Mouse (Mus musculus) kidney, adult 11 months (tissue): Measurements from ENCODE around the gene Pnpla3.
A peak's percentile ranks its signal among the peaks of the same experiment; 100 is the strongest.

ENCODE experiments used
- DNase-seq: peaks from one replicate; pipeline ENCODE4 v3.0.0; 2022

Pnpla3 gene

DNA sequence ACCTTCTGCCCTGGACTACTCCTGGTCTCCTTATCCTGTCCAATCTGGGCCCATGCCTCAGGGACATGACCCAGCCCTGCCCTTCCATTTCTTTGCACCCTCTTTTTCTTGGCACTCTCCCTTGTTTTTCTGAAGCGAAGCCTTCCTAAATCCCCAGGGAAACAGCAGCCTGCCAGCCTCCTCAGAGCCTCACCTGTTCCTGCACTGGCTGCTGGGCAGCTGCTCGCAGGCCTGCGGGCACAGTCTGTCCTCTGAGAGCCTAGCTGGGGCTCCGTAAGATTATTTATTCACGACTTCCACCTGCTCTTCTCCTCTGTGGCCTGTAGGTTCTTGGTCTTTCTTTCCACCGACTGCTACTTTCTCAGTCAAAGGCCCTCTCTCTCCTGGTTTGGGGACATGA, 14.4 kb downstream of the Pnpla3 start:
- no peak for DNase-seq

DNA sequence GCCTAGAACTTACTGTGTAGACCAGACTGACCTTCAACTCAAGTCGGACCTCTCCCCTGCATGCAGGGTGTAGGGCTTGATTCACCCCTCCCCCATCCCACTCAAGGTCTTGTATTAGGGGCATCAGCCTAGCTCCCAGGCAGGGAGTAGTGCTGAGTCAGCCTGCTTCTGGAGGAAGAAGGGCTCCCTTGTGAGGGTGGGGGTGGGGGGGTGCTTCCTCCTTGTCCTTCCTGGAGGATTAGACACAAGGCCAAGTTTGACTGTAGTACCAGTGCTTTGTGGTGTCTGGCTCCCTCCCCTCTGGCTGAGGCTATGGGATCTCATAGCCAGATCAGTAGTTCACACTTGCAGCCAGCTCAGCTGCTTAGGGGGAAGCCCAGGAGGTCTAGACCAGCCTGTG, 16.3 kb downstream of the Pnpla3 start:
- no peak for DNase-seq

DNA sequence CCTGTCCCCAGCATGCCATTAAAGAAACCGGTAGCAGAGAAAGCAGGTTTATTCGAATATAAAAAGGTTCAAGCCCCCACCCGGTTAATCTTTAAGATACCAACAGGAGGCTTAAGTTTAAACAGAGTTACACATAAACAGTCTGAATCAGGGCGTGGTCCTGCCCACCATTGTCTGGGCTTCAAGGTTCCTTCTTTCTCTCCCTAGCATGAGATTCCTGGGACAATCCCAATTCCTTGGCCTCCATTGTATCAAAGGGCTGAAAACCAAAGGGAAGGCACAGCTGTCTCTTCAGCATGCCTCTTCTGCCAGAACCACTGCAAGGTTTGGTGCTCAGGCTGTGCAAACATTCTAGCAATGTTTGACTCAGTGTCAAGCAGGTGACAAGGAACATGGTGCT, 18.6 kb downstream of the Pnpla3 start:
- DNase-seq: no peak

DNA sequence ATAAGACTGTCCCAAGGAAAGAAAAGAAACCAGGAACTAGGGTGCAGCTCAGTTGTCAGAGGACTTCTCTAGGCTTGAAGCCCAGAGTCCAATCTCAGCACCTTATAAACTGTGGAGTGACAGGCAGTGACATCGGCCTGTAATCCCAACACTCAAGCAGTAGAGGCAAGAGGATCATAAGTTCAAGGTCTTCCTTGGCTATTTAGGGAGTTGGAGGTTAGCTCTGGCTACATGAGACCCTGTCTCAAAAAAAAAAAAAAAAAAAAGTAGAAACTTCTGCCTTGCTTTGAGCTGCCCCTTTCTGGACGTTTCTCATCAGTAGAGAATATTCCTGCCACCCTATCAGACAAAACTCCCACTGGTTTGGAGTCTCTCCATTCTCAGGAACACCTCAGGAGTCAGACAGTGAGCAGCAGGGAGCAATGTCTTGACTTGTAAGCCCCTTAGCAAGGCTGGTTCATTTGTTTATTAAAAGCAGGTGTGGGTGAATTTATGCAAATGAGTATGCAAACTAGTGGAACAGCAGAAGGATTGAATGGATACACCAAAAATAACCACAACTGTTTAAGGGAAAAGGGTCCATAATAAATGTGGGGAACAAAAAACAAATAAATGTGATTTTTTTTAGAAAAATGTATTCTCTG, 21.4 kb downstream of the Pnpla3 start:
- DNase-seq: no peak

DNA sequence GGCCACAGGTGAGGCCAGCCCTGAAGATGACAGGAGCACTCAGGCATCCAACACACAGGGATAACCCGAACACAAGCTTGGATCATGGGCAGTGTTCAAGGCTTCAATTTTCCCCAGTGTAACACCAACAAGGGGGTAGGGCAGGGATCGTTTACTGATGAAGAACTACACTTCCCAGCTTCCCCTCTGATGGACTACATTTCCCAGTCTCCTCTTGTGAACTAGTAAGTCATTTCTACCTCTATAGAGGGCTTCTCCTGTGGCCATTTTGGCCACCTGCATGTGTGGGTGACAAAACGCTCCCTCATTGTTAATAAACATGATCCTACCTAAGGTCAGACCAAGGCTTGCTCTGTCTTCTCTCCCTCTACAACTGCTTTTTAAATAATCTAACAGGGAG, 22.2 kb downstream of the Pnpla3 start:
- DNase-seq: no peak

DNA sequence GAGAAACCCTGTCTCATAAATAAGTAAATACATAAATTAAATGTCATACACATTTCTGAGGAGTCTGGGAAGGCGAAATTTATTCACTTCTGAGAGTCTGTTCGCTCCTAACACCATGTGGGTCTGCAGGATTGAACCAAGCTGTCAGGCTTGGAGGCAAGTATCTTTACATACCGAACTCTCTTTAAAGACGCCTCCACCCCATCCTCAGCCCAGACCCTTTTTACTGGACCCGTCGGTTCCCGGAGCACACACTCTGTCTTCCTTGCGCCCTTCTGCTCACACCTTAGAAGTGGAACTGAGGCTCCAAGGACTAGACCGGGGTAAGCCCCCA, 24.1 kb downstream of the Pnpla3 start:
- no peak for DNase-seq

DNA sequence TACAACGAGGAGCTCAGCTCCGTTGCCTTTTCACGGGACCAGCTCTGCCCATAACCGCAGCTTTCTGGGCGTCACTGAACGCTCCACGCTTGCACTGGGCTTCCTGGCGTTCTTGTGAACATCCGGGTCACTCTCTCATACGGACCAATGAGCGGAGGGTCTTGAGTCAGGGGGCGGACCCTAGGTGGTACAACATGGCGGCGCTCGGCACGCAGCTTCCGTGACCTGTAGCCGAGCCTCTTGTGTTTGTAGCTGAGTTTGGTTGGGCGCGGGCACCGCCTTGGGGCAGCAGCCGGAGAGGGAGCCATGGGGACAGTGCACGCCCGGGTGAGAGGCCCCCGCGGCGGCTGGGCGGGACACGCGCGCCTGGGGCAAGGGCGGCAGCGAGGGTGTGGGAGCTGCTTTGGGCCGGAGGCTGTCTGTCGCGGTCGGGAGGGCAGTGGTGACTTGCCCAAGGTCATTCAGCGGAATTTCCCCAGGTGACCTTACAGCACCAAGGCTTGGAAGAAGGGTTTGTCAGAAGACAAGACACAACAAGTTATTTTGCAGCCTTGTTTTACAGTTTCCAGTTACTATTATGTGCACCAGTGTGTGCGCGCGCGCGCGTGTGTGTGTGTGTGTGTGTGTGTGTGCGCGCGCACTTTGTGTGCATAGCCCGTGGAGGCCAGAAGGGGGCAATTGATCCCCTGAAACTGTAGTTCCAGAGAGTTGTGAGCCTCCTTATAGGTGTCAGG, 24.6 kb downstream of the Pnpla3 start, which contains the start of gene Samm50:
Samm50 (plus strand) TSS at position 184 of the 734 bp plus-strand sequence.
- peak; percentile 93 for DNase-seq

DNA sequence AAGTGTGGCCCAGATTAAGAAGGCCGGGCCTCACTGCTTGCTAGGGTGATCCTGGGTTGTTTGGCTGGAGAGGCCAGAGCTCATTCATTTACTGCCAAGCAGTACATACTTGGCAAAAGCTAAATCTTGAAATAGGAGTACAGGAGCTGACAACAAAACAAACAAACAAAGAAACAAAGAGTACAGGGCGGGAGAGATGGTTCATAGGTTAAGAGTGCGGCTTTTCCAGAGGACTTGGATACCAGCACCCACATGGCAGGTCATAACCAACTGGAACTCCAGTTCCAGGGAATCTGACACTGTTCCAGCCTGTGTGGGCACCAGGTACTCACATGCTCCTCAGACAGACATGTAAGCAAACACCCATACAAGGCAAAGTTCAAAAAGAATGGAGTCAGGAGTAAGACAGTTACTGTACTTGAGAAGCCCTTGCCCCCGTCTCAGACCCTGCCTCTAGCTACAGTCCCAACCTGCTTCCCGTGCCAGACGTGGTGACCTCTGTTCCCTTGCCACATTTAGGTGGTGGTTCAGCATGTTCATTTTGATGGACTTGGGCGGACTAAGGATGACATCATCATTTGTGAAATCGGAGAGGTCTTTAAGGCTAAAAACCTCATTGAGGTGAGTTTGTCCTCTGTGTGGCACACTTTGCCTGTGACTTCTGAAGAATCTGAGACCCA, 29.0 kb downstream of the Pnpla3 start:
- no peak for DNase-seq

DNA sequence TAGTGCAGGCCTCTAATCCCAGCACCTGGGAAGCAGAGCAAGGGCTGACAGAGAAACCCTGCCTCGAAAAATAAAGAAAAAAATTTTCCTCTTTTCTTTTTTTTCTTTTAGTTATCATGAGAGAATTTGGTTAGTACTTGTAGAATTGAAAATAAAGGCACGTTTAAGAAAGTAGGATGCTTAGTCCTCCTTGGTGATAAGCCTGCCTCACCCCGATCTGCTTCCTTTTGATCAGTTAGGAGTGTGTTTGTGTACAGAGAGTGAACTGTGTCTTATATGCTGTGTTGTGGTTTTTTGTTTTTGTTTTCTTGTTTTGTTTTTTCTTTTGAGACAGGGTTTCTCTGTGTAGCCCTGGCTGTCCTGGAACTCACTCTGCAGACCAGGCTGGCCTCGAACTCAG, 39.7 kb downstream of the Pnpla3 start:
- DNase-seq: no peak

DNA sequence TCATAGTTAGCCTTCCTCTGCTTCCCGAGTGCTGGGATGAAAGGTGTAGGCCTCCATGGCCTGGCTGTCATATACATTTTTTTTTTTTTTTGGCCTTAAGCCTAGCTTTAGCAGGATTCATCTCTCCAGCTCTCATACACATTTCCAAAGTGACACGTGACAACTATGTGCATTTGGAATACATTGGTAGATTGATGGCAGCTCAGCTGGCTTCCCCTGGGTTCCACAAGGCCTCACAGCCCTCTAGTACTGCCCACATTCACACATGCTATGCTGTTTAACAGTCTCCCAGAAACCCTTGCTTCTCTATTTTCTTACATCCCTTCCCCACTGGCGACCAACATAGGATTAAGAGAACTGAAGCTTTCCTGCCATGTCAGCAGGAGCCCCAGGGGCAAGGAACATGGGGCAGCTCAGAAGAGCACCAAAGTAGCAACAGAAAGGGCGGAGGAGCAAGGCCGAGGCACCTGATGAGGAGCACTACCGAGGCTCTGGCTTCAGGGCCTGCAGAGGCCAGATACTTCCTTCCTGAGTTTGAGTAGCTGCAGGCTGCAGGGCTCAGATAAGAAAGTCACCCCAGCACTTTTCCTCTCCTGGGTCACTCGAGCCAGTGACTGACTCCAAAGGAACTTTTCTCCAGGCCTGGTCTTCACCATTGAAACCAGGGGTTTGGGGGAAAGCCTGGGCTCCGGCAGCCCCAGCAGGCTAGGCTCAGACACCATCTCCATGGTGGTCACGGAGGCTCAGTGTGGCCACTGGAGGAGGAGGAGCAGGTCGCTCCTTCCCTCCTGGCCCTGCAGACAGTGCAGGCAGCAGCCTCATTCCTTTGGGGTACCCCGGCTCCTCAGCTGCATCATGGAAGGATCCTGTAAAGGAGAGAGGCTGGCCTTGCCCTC, 42.1 kb downstream of the Pnpla3 start:
- DNase-seq: no peak

DNA sequence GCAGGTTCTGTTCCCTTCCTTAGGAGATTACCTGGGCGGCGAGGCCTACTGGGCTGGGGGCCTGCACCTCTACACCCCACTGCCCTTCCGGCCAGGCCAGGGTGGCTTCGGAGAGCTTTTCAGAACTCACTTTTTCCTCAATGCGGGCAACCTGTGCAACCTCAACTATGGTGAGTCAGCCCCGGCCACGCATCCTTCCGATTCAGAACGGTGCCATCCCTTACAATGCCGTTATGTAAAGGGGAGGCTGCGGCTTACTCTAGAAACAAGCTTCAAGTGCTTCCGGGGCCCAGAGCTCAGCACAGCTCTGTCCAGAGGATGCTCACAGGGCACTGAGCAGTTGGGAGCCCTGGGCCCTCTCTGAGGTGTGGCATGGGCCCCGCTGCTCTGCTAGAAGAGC, 42.8 kb downstream of the Pnpla3 start:
- no peak for DNase-seq

DNA sequence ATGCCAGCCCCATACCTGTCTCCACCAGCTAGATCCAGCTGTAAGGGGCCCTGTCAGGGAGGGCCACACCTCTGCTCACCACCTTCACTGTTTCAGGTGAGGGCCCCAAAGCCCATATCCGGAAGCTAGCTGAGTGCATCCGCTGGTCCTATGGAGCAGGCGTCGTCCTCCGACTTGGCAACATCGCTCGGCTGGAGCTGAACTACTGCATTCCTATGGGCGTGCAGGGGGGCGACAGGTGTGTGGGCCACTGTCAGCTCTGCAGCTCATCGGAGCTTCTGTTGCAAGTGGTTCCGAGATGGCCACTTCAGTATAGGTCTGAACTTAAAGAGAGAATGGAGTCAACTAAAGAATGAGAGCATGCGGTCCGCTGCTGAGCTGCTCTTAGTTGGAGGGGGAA, 43.3 kb downstream of the Pnpla3 start:
- no peak for DNase-seq

DNA sequence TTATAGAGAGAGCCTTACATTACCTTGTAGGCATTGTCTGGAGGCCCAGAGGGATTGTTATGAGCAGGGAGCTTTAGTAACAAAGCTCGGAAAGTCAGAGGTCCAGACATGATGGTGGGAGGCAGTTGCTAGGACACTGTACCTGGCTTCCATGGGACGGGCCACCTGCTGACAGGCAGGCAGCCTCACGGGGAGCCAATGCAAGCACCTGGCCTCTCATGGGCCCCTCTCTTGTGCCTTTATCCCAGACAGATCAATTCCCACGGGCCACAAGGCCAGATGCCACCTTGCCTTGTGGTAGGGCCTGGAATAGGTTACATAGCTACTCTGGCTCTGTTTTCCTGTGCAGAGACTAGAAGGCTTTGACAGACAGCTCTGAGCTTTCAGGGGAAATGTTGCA, 43.9 kb downstream of the Pnpla3 start:
- no peak for DNase-seq

DNA sequence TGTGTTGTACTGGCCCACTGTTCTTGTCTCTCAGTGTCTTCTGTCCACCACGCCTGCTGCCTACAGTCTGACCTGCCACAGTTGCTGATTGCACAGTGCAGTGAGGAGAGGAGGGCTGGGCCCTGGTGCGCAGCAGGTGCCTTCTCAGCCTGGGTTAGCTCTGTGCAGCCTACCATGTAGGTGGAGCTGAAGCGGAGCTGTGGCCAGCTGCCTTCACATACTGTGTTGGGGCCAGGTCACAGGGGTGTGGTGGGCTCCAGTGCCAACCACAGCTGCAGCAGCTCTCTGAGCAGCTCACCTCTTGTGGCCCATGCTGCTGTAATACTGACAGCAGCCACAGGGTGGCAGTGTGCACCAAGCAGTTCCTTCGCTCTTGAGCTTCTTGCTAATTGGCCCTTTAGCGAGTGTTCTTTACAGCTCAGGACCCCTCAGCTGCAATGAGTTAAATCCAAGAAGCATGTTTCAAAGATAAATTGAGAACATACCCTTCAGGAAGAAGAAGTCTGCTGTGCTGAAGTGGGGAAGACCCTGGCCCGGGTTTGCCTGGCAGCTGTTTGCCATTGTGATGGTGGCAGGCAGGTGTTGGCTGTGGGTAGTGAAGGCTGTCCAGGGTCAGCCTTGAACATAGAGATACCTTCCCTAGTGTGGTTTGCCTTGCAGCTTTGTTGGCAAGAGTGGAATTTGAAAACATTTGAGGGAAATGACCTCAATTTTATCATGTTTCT, 44.6 kb downstream of the Pnpla3 start:
- DNase-seq: peak; percentile 70

DNA sequence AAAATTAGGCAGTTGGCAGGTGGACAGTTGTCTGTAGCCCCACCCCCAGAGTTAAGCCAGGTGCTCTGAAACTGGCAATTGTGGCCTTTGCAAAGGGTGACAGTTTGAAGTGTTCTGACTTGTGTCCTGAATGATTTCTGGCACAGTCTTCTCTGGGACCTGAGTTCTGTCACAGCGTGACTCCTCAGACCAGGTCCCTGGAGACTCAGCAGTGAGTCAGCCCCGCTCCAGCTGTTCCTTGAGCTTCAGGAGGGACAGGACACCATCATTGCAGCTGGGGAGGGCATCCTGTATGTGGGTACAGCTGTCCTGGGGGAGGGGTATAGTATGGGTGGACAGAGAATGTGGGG, 45.1 kb downstream of the Pnpla3 start:
- DNase-seq: no peak

DNA sequence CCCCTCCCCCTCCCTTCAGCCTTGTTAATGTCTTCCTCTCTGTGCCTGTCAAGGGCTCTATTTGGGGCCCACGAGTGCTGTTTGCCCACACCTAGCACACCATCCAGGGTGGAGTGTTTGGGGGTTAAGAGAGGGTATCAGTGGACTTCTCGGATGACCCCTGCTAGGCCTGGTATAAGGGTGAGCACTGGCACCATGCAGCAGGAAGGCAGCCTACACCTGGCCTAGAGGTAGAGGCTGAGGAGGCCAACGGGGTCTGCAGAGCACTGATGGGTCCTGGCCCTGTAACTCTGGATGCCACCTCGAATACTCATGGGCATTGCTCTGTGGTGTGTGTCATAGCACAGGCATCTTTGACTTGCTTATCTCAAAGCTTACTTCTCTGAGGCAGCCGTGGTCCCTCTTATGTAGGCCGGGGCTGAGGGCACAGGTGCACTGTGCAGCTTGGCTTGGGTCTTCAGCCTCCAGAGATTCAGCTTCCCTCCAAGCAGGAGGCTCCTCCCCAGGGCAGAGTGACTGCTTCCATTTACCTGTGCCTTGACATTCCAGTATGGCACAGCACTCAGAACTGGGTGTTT, 45.6 kb downstream of the Pnpla3 start:
- no peak for DNase-seq

DNA sequence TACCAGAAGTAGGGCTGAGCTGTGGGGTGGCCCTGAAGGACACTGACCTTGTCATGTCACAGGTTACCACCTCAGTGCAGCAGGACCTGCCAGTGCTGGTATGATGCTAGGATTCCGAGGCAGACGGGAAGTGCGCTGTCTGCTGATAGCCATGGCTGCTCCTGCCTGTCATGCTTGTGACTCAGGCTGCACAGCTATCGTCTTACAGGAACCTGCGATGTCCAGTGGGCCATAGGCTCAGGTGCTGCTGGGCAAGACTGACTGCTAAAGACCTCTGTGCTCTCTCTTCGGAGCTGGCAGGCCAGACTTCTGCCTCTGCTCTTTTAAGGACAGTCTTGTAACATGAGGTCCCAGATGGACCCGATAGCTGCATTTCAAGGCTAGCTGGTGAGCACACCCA, 46.8 kb downstream of the Pnpla3 start:
- no peak for DNase-seq

DNA sequence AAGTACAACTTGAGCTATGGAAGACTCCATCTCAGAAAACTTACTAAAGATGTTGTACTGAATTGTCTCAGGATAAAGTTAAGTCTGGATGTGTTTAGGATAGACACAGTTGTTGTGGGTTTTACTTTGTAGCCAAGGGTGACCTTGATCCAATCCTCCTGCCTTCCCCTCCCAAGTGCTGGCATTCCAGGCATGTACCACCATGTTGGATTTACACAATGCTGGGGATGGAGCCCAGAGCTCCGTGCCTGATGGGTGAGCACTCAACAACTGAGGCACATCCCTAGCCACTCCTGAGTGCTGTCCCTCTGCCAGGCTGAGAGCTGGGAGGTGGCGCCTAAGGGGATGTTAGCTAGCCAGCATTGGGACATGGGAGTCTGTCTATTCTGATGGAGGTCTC, 47.6 kb downstream of the Pnpla3 start:
- DNase-seq: no peak

DNA sequence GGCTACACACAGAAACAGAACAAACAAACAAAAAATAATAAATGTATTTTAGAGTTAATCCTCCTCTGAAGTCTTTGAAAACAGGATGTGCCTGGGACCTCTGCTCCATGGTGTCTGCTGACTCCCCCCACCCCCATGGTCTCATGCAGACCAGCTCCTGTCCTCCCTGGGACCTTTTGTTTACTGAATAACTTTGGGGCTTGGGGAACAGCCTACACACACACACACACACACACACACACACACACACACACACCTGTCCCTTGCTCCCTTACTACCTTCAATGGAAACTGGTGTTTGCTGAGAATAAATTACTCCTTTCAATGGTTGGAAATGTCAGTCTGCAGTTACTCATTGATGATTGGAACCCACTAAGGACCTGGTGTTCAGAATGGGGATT, 48.4 kb downstream of the Pnpla3 start:
- no peak for DNase-seq

DNA sequence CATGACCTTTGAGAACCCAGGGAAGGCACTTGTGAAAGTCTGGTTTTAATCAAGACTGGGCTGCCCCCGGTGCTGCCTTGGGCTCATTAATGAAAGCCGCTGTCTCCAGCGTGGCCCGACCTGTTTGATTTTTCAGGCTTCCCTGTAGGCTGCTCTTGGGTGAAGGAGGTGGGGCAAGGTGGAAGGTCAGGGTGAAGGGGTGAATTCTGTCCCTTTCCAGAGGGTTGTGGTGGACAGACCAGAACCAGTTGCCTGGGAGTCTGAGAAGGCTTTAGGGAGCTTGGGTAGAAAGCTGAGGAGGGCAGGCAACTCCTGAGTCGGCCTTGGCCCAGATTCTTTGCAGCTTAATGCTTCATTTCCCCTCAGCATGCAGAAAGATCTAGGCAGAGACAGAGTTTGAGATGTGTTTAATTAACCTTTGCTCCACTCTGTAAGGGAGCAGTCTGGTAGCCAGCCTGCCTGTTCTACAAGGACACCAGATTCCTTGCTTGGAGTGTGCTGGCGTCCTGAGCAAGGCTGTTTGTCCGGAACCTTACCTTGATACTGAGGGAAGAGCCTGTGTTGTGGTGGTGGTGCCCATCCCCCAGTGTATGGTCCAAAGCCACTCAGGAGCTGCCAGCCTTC, 48.9 kb downstream of the Pnpla3 start:
- peak; percentile 78 for DNase-seq

DNA sequence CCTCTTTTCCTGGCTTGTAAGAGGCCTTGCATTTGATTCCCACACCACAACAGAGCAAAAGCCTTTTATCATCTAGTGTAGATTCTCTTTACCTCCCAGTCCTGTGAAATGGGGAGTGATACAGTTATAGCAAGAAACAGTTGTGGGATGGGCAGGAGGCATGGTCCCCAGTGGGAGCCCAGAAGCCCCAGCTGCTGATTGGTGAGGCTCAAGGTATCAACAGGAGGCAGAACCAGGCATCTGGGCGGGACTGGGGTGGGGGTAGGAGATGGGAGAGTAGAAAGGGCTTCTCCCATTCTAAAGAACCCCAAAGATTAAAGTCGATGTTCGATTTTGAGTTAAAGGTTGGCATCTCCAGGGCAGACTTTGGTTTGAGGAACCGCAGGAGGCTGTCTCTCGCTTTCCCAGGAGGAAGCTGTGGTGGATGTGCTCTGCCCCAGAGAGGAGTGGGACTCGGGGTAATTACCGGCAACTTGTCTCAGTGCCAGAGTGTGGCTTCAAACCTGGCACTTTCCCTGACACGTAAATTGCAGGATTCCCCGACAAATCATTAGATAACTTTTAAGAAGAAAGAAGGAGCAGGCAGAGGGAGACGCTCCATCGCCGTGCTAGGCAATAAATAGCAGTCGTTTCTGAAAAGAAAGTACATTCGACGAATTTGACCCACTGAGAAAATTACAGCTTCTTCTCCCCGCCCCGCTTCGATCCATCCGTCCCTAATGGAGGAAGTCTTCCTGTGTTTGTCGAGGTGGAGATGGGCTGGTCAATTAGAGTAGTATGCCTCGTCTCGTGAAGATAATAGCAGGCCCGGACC, 50.5 kb downstream of the Pnpla3 start:
- no peak for DNase-seq
